Mouse (Mus musculus) ES-E14 (cell line): Measurements from ENCODE around the gene Cab39l.

Experiments
- HCFC1 ChIP-seq: IDR thresholded peaks from 2 replicates; pipeline ENCODE4 v1.6.1; 2012; ENCODE audit warnings: low read length, inconsistent platforms, borderline replicate concordance; ENCODE audit not compliant: insufficient read depth
- ZC3H11A ChIP-seq: IDR thresholded peaks from 2 replicates; pipeline ENCODE4 v1.6.1; 2012; ENCODE audit warnings: low read depth, mild to moderate bottlenecking, inconsistent platforms, low read length, borderline replicate concordance
- ZNF384 ChIP-seq: IDR thresholded peaks from 2 replicates; pipeline ENCODE4 v1.6.1; 2012; ENCODE audit warnings: low read depth, low read length, inconsistent platforms

GRCm38 (mm10) chr14:59616802-59617201, 176.0 kb downstream of the Cab39l start:
- TF ChIP-seq HCFC1 (no peak), ZC3H11A (no peak), ZNF384 (no peak)
